Mouse (Mus musculus) CH12.LX (cell line): ENCODE results near the gene Rtcb.

Experiments used
- CTCF ChIP-seq, 2 experiments: IDR thresholded peaks in 1 of 2; conservative IDR thresholded peaks in 1 of 2; 2 replicates each; pipeline ENCODE4 v1.5.1; 2011 to 2012; ENCODE audit warnings: low read depth in 2 of 2, low read length in 2 of 2, improper control_type of control experiment in 1 of 2, inconsistent platforms in 1 of 2, mild to moderate bottlenecking in 1 of 2, moderate library complexity in 1 of 2
- ELF1 ChIP-seq: IDR thresholded peaks from 2 replicates; pipeline ENCODE4 v1.6.1; 2014; ENCODE audit warnings: low read depth, mild to moderate bottlenecking, inconsistent platforms, low read length, improper control_type of control experiment
- POLR2A ChIP-seq: IDR thresholded peaks from 2 replicates; pipeline ENCODE4 v1.6.1; 2011; ENCODE audit warnings: low read depth, mild to moderate bottlenecking, improper control_type of control experiment, low read length
- UBTF ChIP-seq: IDR thresholded peaks from 2 replicates; pipeline ENCODE4 v1.6.1; 2012; ENCODE audit warnings: low read depth, mild to moderate bottlenecking, inconsistent platforms, low read length, improper control_type of control experiment, moderate library complexity

GRCm38 (mm10) chr10:86006455-86006854 lies 48.8 kb upstream of the Rtcb start:
- no peak for TF ChIP-seq CTCF (conservative IDR thresholded peaks at IDR 0.05 in 1 of 2, IDR thresholded peaks at IDR 0.05 in 1 of 2; ENCODE audit: low read depth in 2 of 2, low read length in 2 of 2)
- TF ChIP-seq ELF1, result no peak
- no peak for TF ChIP-seq POLR2A
- no peak for TF ChIP-seq UBTF
